Comparison of ENCODE assay signal across 12 mouse cellular contexts in genomic region chr19:59422393-59422792, GRCm38 (mm10). TPM values are rescaled to one million over a fixed set of nuclear protein-coding genes. Genes with fewer than 3 reads are reported as not detected.
DNase-seq lines count a peak whose midpoint lies in the region; ATAC-seq and TF ChIP-seq lines count a peak whose summit lies in the region.
"Had no signal": no experiment of that assay in that cellular context is flagged by ENCODE, and none has a peak within 500 bp of the region (broad histone marks: within the 10 kb centered on the region; RNA-seq: fewer than 3 reads in every experiment).

No protein-coding gene starts in this region.

- H3K4me3 ChIP-seq in forebrain, embryonic 14.5 days (ENCODE audit: low read depth, low read length), result peak overlapping the region; percentile 19
- no peak overlapping the region for H3K4me3 ChIP-seq in limb, embryonic 14.5 days (replicated peaks; ENCODE audit: low read length)
- H3K4me3 ChIP-seq: left cerebral cortex, adult 2 months had no signal

- no peaks in the 10 kb centered on the region for H3K9me3 ChIP-seq in forebrain, embryonic 14.5 days (replicated peaks; ENCODE audit: control insufficient read depth, low read length)
- H3K9me3 ChIP-seq in limb, embryonic 14.5 days (ENCODE audit: control insufficient read depth, low read length), result no peaks in the 10 kb centered on the region

- peak; percentile 31 to 33 for DNase-seq in right cerebral cortex, postnatal 10 days (ENCODE audit: low spot score in 2 of 2)
- no peak for DNase-seq in right cerebral cortex, adult 2 months (ENCODE audit: low spot score in 2 of 2)
- peak; percentile 81 for DNase-seq in forebrain, embryonic 14.5 days (ENCODE audit: low spot score)
- DNase-seq in limb, embryonic 14.5 days (ENCODE audit: low spot score), result no peak
- DNase-seq in spleen, adult 12 weeks (ENCODE audit: low spot score), result no peak
- no peak for DNase-seq in thymus, adult 18-20 months
- no peak for DNase-seq in adrenal gland, postnatal 36 days
- DNase-seq: adrenal gland, adult 8-10 months; cerebellum, adult 8-10 months; kidney, adult 11 months; lung, postnatal 10 days had no signal

- peaks cover 10% of the 10 kb centered on the region; the same call in 1 of the 2 replicates for H3K4me1 ChIP-seq in forebrain, embryonic 14.5 days (ENCODE audit: control insufficient read depth, insufficient read depth, low read length)
- H3K4me1 ChIP-seq in limb, embryonic 14.5 days (ENCODE audit: control insufficient read depth, insufficient read depth, low read length), result peaks cover 14% of the 10 kb centered on the region

- H3K4me2 ChIP-seq in forebrain, embryonic 14.5 days (ENCODE audit: low read length), result peak overlapping the region; percentile 40
- peak overlapping the region; percentile 9; the same call in 1 of the 2 replicates for H3K4me2 ChIP-seq in limb, embryonic 14.5 days (replicated peaks; ENCODE audit: low read depth, low read length, severe bottlenecking)

- no peak overlapping the region for H3K9ac ChIP-seq in forebrain, embryonic 14.5 days (ENCODE audit: low read length)
- H3K9ac ChIP-seq in limb, embryonic 14.5 days (ENCODE audit: low read depth, low read length, severe bottlenecking), result no peak overlapping the region

- H3K27ac ChIP-seq in forebrain, embryonic 14.5 days (ENCODE audit: low read depth, low read length), result no peak overlapping the region
- H3K27ac ChIP-seq in limb, embryonic 14.5 days (replicated peaks; ENCODE audit: low read depth, low read length), result no peak overlapping the region
- H3K27ac ChIP-seq: left cerebral cortex, adult 2 months had no signal

- under 1% methylated on average over 8 of the region's 8 CpGs for WGBS in forebrain, embryonic 14.5 days
- WGBS in limb, embryonic 14.5 days, result 11% methylated on average over 8 of the region's 8 CpGs

- ATAC-seq in forebrain, embryonic 14.5 days, result peak; percentile 76
- ATAC-seq in limb, embryonic 14.5 days (ENCODE audit: low FRiP score, low read depth), result no peak

- no peaks in the 10 kb centered on the region; the same call in 1 of the 2 replicates for H3K27me3 ChIP-seq in forebrain, embryonic 14.5 days (replicated peaks; ENCODE audit: control insufficient read depth, insufficient read depth, low read length)
- no peaks in the 10 kb centered on the region for H3K27me3 ChIP-seq in limb, embryonic 14.5 days (ENCODE audit: control insufficient read depth, insufficient read depth, low read length)

- no peaks in the 10 kb centered on the region for H3K36me3 ChIP-seq in forebrain, embryonic 14.5 days (ENCODE audit: control insufficient read depth, insufficient read depth, low read length)
- no peaks in the 10 kb centered on the region for H3K36me3 ChIP-seq in limb, embryonic 14.5 days (ENCODE audit: control insufficient read depth, insufficient read depth, low read length)

- no peak for TF ChIP-seq POLR2A in limb, embryonic 14.5 days (IDR thresholded peaks at IDR 0.05; ENCODE audit: borderline replicate concordance, extremely low read depth, insufficient read depth, insufficient read length)

RNA-seq across cellular contexts. Expression of gene Emx2, which starts 35.8 kb away (rescaled TPM):
- 9.3 and 9.4 TPM in 2 replicates for polyA plus RNA-seq in forebrain, embryonic 14.5 days (2014; fragmentation: Nextera tagmentation; extraction: Ambion mirVana)
- polyA plus RNA-seq in limb, embryonic 14.5 days (2012; rRNA removed), result 17.3 and 20.5 TPM in 2 replicates
- 13.1 and 16.1 TPM in 2 replicates for polyA plus RNA-seq in limb, embryonic 14.5 days (2014; fragmentation: Nextera tagmentation; extraction: Ambion mirVana)
- total RNA-seq in adrenal gland, postnatal 36 days (2021), result under 1 TPM; 0.26 TPM

Comparison
In these comparisons a context has a peak if more than half of its experiments do, and no peak if none do; other contexts are left out.
1. DNase-seq: peak in right cerebral cortex, postnatal 10 days (2 of 2) and forebrain, embryonic 14.5 days (single experiment); none in right cerebral cortex, adult 2 months (0 of 2), limb, embryonic 14.5 days (single experiment), spleen, adult 12 weeks (single experiment), thymus, adult 18-20 months (0 of 2) and adrenal gland, postnatal 36 days (0 of 2).